Mouse (Mus musculus) activated CD4-positive, CD25-positive, alpha-beta regulatory T cell (primary cell): ENCODE measurements around the gene Hmx3. TPM values are rescaled to one million over a fixed set of nuclear protein-coding genes. Genes with fewer than 3 reads are reported as not detected.

Experiments
- polyA plus RNA-seq, 2 experiments: library from polyadenylated mRNA; unstranded; fragments of 100-300 nt; shearing (Covaris generic); gene quantifications; one replicate each; pipeline ENCODE4 v1.2.1; 2017

Gene Hmx3
- under 1 TPM in 1 of 2 experiments, not detected in 1; 0.36 TPM for polyA plus RNA-seq

DNA sequence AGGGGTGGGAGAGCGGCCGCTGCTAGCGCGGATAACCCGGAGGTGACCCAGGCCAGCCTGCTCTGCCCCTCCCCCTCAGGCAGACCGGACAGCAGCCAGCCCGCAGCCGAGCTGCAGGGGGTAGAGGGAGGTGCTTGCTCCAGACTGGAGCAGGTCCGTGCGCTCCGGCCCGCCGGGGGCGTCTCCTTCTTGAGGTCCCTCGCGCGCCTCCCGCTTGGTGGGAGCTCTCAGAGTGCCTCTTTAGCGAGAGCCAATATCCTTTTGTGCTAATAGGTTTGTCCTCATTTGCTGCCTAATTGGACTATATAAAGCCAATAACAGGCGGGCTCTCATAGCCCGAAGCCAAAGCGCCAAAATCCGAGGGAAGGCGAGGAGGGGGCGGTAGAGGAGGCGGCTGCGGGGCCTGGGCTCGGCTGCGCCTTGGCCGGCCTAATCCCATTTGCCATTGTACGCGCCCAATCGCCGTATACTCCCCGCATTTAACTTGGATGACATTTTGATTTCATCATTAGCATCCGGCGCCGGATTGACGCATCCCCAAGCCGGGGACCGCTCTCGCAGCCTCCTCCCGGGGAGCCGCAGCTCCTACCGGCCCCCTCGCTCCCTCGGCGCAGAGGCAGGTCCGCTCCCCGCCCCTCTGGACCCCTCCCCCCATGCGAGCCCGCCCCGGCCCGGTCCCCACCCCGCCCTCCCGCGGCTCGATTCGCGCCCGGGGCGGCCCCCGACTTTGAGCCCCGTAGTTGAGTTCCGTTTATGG, at the start of gene Hmx3:
Gene Hmx3 (plus strand): TSS at position 753 of the 757 bp plus-strand sequence.

DNA sequence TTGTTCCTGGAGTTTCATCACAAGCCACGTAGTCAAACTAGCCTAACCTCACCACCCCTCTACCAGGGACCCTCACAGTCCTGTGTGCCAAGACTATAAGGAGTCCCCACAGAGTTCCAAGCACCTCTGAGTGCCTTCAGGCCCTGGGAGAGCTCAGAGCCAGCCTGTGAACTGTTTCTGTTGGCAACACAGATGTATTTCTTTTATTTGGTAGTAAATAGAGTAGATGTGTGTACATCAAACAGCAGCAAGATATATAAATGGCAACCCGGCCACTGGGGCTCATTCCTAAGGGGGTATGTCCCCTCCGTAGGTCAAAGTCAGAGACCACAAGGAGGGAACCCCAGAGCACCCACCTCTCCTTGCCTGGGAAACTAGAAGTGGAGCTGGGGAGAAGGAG, 5.8 kb downstream of the Hmx3 start, which contains the start of gene Hmx2:
Gene Hmx2 (plus strand): TSS at position 301 of the 400 bp plus-strand sequence.

GRCm38 (mm10) chr7:131559986-131560696, 17.5 kb downstream of the Hmx3 start, which contains the start of gene Bub3:
Gene Bub3, plus strand, starts transcription at chr7:131560222.

Other genes starting within 250 kb of the Hmx3 start
- gene Cuzd1, start 220.6 kb upstream of the Hmx3 start, polyA plus RNA-seq, result not detected
- gene Fam24b, start 213.4 kb upstream of the Hmx3 start, polyA plus RNA-seq, result not detected
- gene Fam24a, start 209.0 kb upstream of the Hmx3 start, polyA plus RNA-seq, result not detected
- gene 2310057M21Rik, start 180.1 kb upstream of the Hmx3 start, polyA plus RNA-seq, result 10 to 100 TPM; 15.6 to 28.4 TPM
- 10 to 100 TPM; 38.5 to 42.3 TPM for gene Pstk, start 171.7 kb upstream of the Hmx3 start, polyA plus RNA-seq
- 10 to 100 TPM; 18.6 to 24.8 TPM for gene Ikzf5, start 132.3 kb upstream of the Hmx3 start, polyA plus RNA-seq
- gene Acadsb, start 132.3 kb upstream of the Hmx3 start, polyA plus RNA-seq, result 10 to 100 TPM; 24.8 to 28.1 TPM
- not detected for gene Hmx2, start 5.9 kb downstream of the Hmx3 start, polyA plus RNA-seq
- gene Bub3, start 17.4 kb downstream of the Hmx3 start, polyA plus RNA-seq, result 100 to 1,000 TPM; 135 to 174 TPM